Mouse (Mus musculus) ovary, adult 2 months (tissue): ENCODE results near the gene Pgam1. TPM values are rescaled to one million over a fixed set of nuclear protein-coding genes. Genes with fewer than 3 reads are reported as not detected.

ENCODE experiments used
- polyA plus RNA-seq: library from polyadenylated mRNA; depleted of rRNA; stranded (reverse); fragments of >200 nt; gene quantifications from 2 replicates; pipeline ENCODE4 v1.2.3, GENCODE M21; 2012; rRNA removed

The Pgam1 gene
- polyA plus RNA-seq, result 425 and 465 TPM in 2 replicates

GRCm38 (mm10) chr19:41911178-41912073, at the start of gene Pgam1:
Pgam1 (plus strand) TSS chr19:41911923.

GRCm38 (mm10) chr19:41895460-41896318, 16.0 kb upstream of the Pgam1 start, which contains the start of gene Rrp12:
Rrp12 (minus strand) TSS chr19:41896173.

GRCm38 (mm10) chr19:41933179-41934086, 21.7 kb downstream of the Pgam1 start, which contains the start of the genes Exosc1 and Zdhhc16:
Exosc1 (minus strand) TSS chr19:41933423.
Zdhhc16 (plus strand) TSS chr19:41933480.

Other genes with a start within 250 kb of the Pgam1 start
- 0.73 and 1.0 TPM in 2 replicates for gene Slit1, start 168.3 kb upstream of the Pgam1 start, polyA plus RNA-seq
- gene Arhgap19, start 109.9 kb upstream of the Pgam1 start, polyA plus RNA-seq, result 4.7 and 5.5 TPM in 2 replicates
- gene Frat1, start 82.0 kb upstream of the Pgam1 start, polyA plus RNA-seq, result 9.9 and 18.1 TPM in 2 replicates
- gene Frat2, start 63.8 kb upstream of the Pgam1 start, polyA plus RNA-seq, result 12.5 and 21.6 TPM in 2 replicates
- gene Rrp12, start 15.8 kb upstream of the Pgam1 start, polyA plus RNA-seq, result 8.8 and 10.5 TPM in 2 replicates
- gene Exosc1, start 21.5 kb downstream of the Pgam1 start, polyA plus RNA-seq, result 16.1 and 22.0 TPM in 2 replicates
- 117 and 123 TPM in 2 replicates for gene Zdhhc16, start 21.6 kb downstream of the Pgam1 start, polyA plus RNA-seq
- 82.3 and 85.4 TPM in 2 replicates for gene Mms19, start 69.2 kb downstream of the Pgam1 start, polyA plus RNA-seq
- gene Ubtd1, start 69.8 kb downstream of the Pgam1 start, polyA plus RNA-seq, result 43.5 and 47.5 TPM in 2 replicates
- gene Ankrd2, start 124.1 kb downstream of the Pgam1 start, polyA plus RNA-seq, result 0.46 and 0.90 TPM in 2 replicates
- 2.8 and 3.7 TPM in 2 replicates for gene Hoga1, start 133.7 kb downstream of the Pgam1 start, polyA plus RNA-seq
- gene 4933411K16Rik, start 140.3 kb downstream of the Pgam1 start, polyA plus RNA-seq, result 0.51 and 0.58 TPM in 2 replicates
- 12.2 and 12.9 TPM in 2 replicates for gene Morn4, start 174.4 kb downstream of the Pgam1 start, polyA plus RNA-seq
- 55.5 and 57.1 TPM in 2 replicates for gene Pi4k2a, start 178.5 kb downstream of the Pgam1 start, polyA plus RNA-seq
- 62.2 and 67.3 TPM in 2 replicates for gene Avpi1, start 217.1 kb downstream of the Pgam1 start, polyA plus RNA-seq
- 148 and 163 TPM in 2 replicates for gene Marveld1, start 235.5 kb downstream of the Pgam1 start, polyA plus RNA-seq